Mouse (Mus musculus): ENCODE data around the gene Trim56.

The Trim56 gene

DNA sequence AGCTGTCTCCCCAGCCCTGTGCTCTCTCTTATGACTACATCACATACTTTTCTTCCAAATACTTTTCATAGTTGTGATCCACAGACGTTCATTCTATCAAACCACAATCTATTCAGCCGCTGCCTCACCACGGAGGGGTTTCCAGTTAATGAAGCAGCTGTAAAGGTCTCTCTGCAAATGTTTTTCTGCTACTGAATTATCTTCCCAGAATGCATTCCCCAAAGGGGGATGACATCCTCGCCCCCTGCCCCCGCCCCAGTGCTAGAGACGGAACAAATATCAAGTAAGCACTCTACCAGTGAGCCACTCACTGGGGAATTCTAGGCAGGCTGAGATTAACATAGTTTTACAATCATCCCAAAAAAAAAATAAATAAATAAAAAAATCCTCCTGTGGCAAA, 7.9 kb downstream of the Trim56 start:
- DNase-seq (ENCODE audit: low read depth, low spot score): no peak

DNA sequence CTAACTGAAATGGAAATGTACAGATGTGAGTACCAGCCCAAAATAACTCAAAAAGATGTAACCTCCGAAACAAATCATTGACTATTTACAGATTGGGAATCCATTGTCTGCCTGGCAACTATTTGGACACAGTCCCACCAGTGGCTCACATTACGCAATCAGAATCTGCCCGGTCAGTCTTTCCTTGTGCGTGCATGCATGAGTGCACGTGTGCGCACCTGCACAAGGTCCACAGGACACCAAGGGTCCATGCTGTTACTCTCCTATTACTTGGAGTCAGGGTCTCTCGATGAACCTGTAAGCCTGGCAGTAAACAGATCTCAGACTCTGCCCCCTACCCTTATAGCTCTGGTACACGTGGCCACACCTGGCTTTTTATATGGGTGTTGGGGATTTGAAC, 8.3 kb downstream of the Trim56 start:
- no peak for DNase-seq (ENCODE audit: low read depth, low spot score)

DNA sequence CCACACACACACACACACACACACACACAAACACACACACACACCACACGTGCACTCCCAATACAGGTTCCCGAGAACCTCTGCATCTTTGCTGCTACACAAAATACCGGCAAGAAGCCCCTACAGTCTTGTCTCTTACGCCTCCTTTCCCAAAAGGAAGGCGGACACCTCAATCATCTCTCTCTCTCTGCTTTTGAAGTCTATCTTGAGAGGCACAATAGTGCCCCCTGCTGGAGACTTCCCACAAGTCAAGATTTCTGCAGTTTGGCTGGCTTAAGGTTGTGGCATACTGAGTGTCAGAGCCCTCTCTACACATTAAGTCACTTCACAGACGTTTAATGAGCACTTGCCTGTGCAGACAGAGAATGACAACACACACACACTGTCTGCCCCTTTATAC, 9.0 kb downstream of the Trim56 start:
- DNase-seq (ENCODE audit: low read depth, low spot score): peak; percentile 54

DNA sequence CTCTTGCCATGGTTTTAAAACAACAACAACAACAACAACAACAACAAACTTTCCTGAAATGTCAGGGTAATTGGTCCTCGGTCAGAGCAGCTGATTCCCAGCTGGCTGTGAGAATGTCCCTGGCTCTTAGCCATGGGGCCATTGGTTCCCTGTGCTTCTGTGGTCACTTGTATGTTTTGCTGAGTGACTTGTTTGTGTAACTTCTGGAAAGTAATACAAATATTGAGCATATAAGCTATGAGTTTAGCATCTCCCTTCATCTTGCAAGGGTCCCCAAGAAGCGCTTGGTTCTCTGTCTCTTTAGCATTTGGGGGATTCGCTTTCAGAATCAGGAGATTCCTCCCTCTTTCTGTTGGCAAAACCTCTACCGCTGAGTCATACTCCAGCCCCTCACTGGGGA, 9.6 kb downstream of the Trim56 start:
- DNase-seq (ENCODE audit: low read depth, low spot score): no peak

DNA sequence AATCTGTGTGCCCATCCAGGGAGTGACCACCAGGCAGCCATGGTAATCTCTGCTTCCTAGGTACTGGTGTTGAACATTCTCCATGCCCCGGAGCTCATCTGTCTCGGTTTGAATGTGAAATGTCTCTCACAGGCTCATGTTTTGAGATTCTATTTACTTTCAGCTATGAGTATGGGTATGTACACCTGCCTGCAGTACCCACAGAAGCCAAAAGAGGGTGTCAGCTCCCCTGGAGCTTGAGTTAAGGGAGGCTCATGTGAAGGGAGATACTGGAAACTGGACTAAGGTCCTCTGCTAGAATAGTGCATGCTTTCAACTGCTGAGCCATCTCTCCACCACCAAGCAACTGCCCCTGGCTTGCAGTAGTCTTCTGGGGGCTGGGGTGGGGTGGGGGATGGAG, 12.0 kb downstream of the Trim56 start:
- DNase-seq (ENCODE audit: low read depth, low spot score): no peak

DNA sequence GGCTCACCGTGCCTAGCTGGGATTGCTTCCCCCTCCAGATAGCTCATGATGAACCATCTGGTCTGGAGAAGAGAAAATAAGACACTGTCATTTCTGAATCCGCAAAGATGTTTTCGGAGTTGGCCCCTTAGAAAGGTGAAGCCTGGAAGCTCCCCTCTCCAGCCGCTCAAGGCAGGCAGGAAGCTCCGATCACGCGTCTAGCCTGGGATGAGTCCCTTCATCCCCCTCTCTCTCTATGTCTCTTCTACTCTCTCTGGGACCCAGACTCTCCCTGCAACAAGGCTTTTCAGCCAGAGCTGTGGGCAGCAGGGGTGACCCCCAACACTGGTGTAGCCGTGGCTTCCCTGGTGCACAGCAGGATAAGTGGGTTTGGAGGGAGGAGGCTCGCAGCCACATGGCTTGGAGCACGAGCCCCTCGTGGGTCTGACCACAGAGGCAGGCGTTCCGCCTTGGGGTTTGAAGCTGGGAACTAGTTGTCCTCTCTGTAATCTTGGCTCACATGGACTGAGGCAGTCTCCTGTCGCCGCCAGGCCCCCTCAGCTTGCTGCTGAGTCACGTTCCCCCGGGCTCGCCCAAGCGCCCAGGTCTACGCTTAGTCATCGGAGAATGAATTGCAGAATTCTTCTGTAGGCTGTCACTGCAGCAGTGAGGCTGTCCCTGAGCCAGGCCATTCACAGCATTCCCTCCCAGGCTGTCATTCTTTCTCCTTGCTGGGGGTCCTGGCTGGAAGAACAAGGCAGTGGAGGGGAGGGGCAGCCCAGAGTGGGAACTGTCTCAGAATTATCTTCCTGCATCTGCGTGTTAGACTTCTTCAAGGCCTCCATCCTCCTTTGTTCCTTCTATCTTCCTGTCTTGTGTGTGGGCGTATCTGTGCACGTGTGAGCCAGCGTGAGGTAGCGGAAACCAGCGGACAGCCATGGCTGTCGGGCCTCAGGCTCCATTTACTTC, 13.2 kb downstream of the Trim56 start:
- DNase-seq (ENCODE audit: low read depth, low spot score): no peak

DNA sequence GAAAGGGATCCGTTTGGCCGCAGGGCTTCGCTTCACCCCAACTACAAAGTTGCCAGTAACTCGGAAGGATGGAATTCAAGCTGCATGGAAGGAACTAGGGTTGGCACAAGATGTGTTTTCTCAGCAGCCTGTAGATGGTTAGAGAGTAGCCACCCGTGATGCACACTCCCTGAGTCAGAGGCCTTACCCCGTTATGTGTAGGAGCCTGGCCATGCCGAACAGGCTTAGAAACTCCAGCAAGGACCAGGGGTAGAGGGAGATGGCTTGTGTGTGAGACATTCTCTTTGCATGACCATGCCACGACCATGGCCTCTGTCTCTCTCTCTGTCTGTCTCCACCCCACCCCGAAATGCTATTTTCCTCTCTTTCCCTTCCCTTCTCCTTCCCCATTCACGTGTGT, 13.9 kb downstream of the Trim56 start:
- no peak for DNase-seq (ENCODE audit: low read depth, low spot score)

DNA sequence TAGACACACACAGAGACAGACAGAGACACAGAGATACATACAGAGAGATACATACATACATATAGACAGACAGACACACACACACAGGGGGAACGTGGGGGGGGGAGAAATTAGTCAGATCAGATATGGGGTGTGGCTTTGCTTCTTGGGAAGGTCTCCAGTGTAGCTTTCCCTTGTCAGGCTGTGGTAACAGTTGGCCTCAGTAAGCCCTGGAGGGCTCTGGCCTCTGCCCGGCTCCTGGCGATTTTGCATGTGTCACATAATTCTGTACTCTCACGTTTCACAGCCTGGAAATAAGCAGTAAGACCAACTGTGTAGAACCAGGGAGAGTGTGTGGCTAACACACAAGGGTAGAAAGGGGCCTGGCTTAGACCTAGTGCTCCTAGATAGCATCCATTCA, 15.3 kb downstream of the Trim56 start:
- DNase-seq (ENCODE audit: low read depth, low spot score): no peak

DNA sequence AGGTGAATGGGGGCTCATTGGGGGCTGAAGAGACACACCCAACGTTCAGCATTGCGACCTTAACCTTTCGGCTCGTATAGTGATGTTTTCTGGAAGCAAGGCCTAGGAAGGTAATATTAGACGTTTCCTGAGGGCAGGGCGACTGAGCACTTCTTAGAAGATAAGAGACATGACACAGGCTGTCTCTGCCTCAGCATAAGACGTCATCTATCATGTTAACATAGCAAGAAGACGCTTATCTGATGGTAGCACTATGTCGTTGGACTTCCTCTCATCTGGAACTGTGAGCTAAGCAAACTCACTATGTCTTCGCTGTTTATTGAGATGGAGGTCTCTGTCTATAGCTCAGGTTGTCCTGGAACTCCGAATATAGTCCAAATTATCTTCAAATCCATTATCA, 17.6 kb downstream of the Trim56 start:
- no peak for DNase-seq (ENCODE audit: low read depth, low spot score)

DNA sequence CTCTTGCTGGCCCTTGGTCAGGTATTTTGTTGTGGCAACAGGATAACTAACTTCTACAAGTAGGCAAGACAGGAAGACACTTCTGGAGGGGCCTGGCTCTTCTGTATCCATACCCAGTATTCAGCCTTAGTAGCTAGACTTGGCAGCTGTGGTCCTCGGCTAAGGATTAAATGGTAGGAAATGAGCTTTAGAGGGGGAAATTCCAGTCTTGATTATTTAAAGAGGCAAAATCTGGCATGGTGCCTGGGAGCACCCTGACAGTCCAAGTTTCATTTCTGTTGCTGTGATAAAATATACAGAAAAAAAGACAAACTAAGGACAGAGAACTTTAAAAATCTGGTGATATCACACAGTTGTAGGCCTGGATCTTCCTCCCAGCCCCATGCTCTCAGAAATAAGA, 20.0 kb downstream of the Trim56 start:
- no peak for DNase-seq (ENCODE audit: low read depth, low spot score)

DNA sequence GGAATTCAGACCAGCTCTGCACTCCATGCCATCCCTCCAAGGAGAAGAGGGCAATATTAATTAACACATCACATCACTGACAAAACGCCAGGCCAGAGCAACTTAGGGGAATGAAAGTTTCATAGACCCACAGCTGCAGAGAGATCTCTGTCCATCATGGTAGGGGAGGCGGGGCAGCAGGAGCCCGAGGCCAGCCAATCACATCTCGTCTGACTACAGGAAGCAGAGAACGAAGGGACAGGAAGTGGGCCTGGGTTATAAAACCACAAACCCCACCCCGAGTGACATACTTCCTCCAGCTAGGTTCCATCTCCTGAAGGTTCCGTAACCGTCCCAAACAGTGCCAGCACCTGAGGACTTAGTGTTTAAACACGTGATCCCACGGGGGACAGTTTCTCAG, 20.9 kb downstream of the Trim56 start:
- DNase-seq (ENCODE audit: low read depth, low spot score): no peak

DNA sequence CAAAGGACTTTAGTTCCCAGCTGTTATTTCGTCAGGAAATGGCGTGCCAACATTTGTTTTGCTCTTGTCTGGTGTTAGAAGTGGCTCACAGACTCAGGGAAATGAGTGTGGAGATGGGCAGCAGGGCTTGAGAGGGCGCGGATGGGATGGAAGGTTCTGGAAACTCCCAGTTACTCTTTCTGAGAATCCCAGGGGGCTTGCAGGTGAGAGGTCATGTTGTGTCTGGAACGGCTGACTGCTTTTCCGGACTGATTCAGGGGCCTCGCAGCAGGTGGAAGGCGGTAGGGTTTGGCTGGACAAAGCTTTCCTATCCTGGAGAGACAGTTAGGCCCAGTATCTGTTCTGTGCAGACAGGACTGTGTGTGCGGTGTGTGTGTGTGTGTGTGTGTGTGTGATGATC, 22.3 kb downstream of the Trim56 start:
- no peak for DNase-seq (ENCODE audit: low read depth, low spot score)

DNA sequence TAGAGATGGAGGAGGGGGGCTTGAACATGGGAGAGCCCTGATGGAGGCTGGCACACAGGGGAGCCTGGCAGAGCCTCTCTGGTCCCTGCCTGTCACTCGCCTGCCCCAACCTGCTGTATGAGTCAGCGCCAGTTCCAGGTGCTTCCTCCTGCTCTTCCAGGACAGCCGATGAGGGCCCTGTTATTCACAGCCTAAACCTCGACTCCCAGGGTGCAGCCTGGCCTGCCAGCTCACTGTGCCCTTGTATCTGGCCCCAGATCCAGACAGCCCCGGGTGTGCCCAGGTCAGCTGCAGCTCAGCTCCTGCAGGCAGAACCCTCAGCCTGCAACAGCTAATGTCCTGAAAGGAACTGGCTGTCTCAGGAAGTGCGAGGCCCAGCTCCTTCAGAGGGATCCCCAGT, 24.4 kb downstream of the Trim56 start:
- DNase-seq (ENCODE audit: low read depth, low spot score): no peak

DNA sequence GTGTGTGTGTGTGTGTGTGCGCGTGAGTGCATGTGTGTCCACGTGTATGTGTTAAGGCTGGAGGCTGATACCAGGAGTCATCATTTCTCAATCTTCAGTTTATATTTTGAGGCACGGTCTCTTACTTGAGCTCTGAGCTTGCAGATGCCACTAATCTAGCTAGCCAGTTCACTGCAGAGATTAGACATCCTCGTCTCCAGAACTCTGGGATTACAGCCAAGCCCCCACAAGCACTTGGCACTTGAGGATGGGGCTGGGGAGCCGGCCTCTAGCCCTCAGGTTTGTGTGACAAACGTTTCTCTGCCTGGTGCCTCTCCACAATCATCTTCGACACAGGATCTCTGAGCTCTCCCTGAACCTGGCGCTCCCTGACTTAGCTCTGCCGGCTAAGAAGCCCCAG, 25.1 kb downstream of the Trim56 start:
- DNase-seq (ENCODE audit: low read depth, low spot score): no peak

DNA sequence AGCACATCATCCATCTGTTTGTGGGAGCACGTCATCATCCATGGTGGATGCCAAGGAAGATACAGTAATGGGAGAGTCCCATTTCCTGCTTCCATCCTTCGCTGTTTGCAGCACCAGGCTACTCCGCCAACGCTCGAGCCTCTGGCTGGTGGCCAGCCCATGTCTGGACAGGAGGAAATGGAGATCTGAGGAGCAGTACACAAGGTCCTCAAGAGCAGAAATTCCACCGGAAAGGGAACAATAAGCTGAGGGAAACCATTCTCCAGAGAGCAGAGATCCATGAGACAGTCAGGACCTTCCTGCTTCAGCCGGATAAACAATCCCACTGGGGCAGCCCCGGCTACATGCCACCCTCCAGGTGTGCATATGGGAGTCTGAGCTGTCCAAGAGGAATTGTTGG, 28.6 kb downstream of the Trim56 start:
- no peak for DNase-seq (ENCODE audit: low read depth, low spot score)

DNA sequence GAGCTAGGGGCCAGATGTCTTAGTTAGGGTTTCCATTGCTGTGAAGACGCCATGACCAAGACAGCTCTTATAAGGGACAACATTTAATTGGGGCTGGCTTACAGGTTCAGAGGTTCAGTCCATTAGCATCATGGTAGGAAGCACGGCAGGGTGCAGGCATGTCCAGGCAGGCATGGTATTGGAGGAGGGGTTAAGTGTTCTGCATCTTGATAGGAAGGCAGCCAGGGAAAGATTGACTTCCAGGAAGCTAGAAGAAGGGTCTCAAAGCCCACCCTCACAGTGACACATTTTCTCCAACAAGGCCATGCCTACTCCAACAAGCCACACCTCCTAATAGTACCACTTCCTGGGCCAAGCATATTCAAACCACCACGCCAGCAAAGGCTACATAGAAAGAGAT, 30.3 kb downstream of the Trim56 start:
- DNase-seq (ENCODE audit: low read depth, low spot score): no peak

DNA sequence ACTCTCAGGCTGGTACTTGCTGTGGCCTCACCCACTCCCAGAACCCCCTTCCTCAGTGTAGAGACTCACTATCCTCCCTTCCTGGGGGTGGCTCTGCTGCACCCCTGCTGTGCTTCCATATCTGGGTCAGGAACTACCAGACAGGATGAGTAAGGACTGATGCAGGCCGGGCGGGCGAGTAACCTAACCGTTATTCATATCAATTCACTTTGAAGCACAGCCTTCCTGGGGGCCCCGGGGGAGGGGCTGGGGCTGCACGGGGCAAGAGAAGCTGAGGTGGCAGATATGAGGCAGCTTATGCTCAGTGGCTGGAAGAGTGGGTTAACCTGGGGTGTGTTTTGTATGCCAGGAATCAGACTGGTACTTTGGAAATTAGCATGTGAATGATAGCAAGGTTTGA, 31.0 kb downstream of the Trim56 start:
- DNase-seq (ENCODE audit: low read depth, low spot score): no peak

DNA sequence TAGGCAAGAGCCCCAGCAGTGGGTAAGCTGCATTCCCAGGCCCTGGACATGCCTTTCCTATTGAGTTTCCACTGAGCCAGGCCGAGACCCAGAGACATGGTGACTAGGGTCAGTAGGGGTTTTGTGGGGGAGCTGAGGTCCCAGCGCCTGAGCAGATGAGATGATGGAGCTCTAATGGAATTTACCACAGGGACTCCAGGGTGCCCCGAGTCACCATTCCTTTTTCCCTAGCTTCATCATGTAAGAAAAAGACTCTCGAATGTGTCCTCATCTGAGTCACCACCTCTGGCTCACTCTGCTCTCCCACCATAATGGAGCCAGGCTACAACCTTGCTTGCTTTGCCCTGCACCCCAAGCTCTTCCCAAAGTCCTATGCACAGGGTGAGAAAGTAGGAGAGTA, 33.0 kb downstream of the Trim56 start:
- no peak for DNase-seq (ENCODE audit: low read depth, low spot score)

DNA sequence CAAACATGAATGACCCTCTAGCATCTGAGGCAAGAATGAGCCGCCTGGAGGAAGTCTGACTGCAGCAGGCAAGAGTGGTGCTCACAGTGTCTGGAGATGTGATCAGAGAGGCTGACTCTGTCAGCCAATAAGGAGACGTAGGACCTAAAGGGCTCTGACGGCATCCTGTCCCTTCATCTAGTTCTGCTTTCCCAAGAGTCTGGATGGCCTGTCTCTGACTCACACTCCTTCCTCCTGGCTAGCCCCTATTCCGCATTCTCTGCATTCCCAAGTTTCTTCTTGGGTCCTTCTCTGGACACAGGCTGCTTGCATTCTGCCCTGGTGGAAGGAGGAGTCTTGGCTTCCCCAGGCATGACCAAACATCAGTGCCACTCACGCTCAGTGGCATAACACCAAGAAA, 36.2 kb downstream of the Trim56 start:
- DNase-seq (ENCODE audit: low read depth, low spot score): no peak

DNA sequence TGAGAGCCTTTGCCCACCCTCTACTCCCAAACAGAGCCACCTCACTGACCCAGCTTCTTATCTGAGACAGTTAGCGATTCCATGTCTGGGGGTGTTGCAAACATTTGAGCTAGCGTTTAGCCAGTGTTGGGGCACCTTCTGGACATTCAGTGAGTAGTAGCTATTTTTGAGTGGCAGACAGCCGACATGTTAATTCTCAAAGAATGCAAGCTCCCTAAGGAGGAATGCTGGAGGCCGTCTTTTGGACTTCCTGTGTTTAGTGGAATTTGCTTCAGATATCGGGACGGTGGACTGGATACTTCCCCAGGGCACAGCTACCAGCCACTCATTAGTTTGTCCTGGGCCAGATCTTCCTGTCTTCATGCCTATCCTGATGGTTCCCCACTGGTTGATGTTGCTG, 37.4 kb downstream of the Trim56 start:
- DNase-seq (ENCODE audit: low read depth, low spot score): no peak

DNA sequence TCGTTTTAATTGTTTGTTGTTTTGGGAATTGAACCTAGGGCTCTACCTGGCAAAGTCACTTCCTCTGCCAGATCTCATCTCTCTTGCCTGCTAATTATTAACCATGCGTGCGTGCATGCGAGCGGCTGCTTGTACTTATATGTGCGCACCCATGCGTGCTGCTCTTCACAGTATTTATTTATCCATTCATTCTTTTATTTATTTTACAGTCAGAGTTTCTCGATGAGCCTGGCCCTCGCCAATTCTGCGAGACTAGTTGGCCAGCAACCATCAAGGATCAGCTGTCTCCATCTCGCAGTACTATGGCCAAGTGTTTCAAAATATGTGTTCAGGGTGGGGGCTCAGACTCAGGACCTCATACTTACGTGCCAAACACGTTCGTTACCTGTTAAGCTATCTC, 38.0 kb downstream of the Trim56 start:
- DNase-seq (ENCODE audit: low read depth, low spot score): no peak

DNA sequence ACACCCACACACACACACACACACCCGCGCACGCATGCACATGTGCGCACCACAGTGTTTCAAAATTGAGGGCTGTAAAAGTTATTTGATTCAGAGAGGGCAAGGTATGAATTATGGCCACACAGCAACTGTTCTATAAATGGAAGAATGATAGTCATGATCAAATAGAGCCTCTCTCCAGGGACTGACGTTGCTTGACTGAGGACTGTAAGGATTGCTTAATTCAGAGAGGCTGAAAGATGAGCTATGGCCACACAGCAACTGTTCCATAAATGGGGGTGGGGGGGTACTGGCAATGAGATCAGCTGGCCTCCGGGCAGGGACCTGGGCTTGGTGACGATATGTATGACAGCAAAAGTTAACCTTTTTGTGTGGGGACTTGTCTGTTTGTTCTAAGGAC, 38.8 kb downstream of the Trim56 start:
- DNase-seq (ENCODE audit: low read depth, low spot score): no peak

DNA sequence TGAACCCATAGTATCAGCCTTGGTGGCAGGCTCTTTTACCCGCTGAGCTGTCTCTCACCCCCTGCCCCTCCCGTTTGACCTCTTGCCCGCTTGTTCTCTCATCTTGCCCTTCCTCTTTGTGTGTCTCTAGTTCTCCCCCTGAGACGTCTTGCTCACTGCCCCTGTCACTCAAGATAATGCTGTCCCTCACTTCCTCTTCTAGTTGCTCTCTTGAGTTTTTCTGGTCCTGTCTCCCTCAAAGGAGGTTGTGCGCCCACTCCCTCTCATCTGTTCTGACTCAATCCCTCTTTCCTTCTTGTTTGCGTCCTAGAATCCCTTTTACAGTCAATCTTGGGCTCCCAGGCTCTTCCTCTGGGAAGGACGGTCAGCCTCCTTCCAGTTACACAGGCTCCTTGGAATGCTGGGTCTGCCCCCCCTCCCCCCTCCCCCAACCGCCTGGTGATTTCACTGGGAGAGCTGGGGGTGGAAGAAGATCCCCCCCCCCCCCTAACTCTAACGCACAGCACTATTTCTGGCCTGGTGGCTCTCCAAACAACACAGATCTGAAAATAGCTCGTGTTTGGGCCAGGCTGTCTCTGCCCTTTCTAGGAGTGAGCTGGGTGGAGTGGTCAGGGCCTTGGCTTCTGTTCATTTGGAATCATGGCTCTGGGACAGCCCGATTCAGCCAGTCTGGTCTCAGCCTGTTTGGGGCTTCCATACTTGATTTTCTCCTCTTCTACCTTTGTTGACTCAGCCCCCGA, 39.6 kb downstream of the Trim56 start:
- DNase-seq (ENCODE audit: low read depth, low spot score): no peak

Measured in retina, adult 2 months (tissue).